Mouse (Mus musculus): ENCODE measurements at regions not wholly inside any gene's neighbourhood (a gene's known extent, or its start where the extent isn't known, plus 50 kb on each side); places are given as distances from the start of the nearest gene placed in this dataset.

DNA sequence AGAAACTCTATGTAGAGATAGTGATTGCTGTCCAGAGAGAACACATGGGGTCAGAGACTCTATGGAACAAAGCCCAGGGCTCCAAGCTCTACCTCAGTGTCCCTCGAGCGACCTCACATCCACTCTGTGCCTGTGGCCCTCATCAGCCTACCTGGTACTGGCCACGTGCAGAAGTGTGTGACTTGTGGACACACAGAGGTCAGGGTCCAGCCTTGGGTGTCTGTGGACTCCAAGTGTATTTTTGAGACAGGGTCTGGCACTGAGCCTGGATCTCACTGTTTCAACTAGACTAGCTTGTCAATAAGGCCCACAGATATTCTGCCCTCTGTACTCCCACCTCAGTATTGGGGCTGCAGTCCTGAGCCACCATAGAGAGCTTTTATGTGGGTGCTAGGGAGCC, 65.1 kb upstream of the Mrps10 start:
- no peak for DNase-seq (ENCODE audit: extremely low read depth)
- Histone ChIP-seq H3K9ac (ENCODE audit: insufficient read depth, low read depth) (no peak overlapping the region), H3K4me3 (replicated peaks in 1 of 3; ENCODE audit: low read depth in 2 of 3, low read length in 2 of 3, poor library complexity in 1 of 3) (no peak overlapping the region), H3K9me3 (replicated peaks; ENCODE audit: low read length) (no peaks in the 10 kb centered on the region), H3K27ac (ENCODE audit: insufficient read depth, low read depth) (no peak overlapping the region), H3K4me1 (ENCODE audit: control insufficient read depth in 1 of 2, insufficient read depth in 2 of 2) (peaks cover 2 to 23% of the 10 kb centered on the region in 2 experiments; a peak in 2 of 4 replicates), H3K27me3 (replicated peaks) (no peaks in the 10 kb centered on the region), H3K79me2 (replicated peaks; ENCODE audit: control insufficient read depth, extremely low read depth, insufficient read depth, poor library complexity, severe bottlenecking) (no peaks in the 10 kb centered on the region), H3K4me2 (ENCODE audit: insufficient read depth, low read depth, poor library complexity, severe bottlenecking) (no peak overlapping the region), H3K36me3 (replicated peaks in 1 of 2; ENCODE audit: control insufficient read depth in 1 of 2, insufficient read depth in 1 of 2, low read length in 1 of 2) (peaks cover 0 to 3% of the 10 kb centered on the region in 2 experiments)
- dilution Hi-C loops (cut with MboI; ENCODE audit: extremely low pct_ligation_motif_present, extremely low pct_unique_long_range_greater_than_20kb, low sequenced_read_pairs) (no loop called here), in situ Hi-C loops (cut with MboI; ENCODE audit: low pct_ligation_motif_present, low pct_unique_long_range_greater_than_20kb, low sequenced_read_pairs) (no loop called here)
- TF ChIP-seq USF2 (conservative IDR thresholded peaks at IDR 0.05; ENCODE audit: low read depth, low read length) (no peak), E2F4 (IDR thresholded peaks at IDR 0.05; ENCODE audit: insufficient replicate concordance, low read depth, low read length) (no peak), MXI1 (IDR thresholded peaks at IDR 0.05; ENCODE audit: low read depth, low read length) (no peak), PAX5 (IDR thresholded peaks at IDR 0.05; ENCODE audit: low read length) (no peak), CTCF (conservative IDR thresholded peaks at IDR 0.05 in 1 of 2, IDR thresholded peaks at IDR 0.05 in 1 of 2; ENCODE audit: low read depth in 2 of 2, low read length in 2 of 2) (no peak), JUN (IDR thresholded peaks at IDR 0.05; ENCODE audit: insufficient read depth, low read depth, low read length) (no peak), POLR2A (IDR thresholded peaks at IDR 0.05; ENCODE audit: low read depth, low read length) (no peak), ZMIZ1 (IDR thresholded peaks at IDR 0.05; ENCODE audit: low read depth, low read length) (no peak), GABPA (IDR thresholded peaks at IDR 0.05; ENCODE audit: insufficient replicate concordance, low read depth, low read length) (no peak), KAT2A (IDR thresholded peaks at IDR 0.05; ENCODE audit: insufficient replicate concordance, low read length) (no peak), CHD1 (IDR thresholded peaks at IDR 0.05; ENCODE audit: low read depth, low read length) (no peak), UBTF (IDR thresholded peaks at IDR 0.05; ENCODE audit: low read depth, low read length) (no peak), MAZ (IDR thresholded peaks at IDR 0.05; ENCODE audit: low read depth, low read length) (no peak)

DNA sequence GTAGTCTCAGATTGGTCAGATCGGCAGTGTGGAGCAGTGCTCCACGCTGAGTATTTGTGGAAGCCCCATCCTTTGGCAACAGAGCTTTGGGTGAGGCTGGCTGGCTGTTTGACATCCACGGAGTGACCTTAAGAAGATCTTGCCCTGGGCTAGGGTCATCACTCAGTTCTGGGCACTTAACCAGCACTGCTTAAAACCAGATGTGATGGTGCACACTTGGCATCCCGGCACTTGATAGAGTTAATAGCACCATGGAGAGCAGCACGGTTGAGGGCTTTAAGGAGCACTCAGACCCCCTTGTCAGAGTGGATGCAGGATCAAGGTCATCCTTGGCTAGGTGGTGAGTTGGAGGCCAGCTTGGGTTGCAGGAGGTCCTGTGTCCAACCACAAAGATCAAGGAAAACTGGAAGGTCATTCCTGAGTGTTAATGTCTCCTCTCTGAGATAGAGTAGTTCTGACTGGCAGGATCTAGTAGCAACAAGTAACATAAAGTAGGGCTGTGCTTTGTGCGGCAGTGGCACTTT, 70.2 kb upstream of the Mrps10 start:
- Histone ChIP-seq H3K4me2 (ENCODE audit: insufficient read depth, low read depth, poor library complexity, severe bottlenecking) (no peak overlapping the region), H3K27me3 (replicated peaks) (no peaks in the 10 kb centered on the region), H3K27ac (ENCODE audit: insufficient read depth, low read depth) (no peak overlapping the region), H3K79me2 (replicated peaks; ENCODE audit: control insufficient read depth, extremely low read depth, insufficient read depth, poor library complexity, severe bottlenecking) (no peaks in the 10 kb centered on the region), H3K4me1 (ENCODE audit: control insufficient read depth in 1 of 2, insufficient read depth in 2 of 2) (peaks cover 0 to 29% of the 10 kb centered on the region in 2 experiments; a peak in 3 of 4 replicates), H3K4me3 (replicated peaks in 1 of 3; ENCODE audit: low read depth in 2 of 3, low read length in 2 of 3, poor library complexity in 1 of 3) (no peak overlapping the region), H3K36me3 (replicated peaks in 1 of 2; ENCODE audit: control insufficient read depth in 1 of 2, insufficient read depth in 1 of 2, low read length in 1 of 2) (no peaks in the 10 kb centered on the region), H3K9me3 (replicated peaks; ENCODE audit: low read length) (no peaks in the 10 kb centered on the region), H3K9ac (ENCODE audit: insufficient read depth, low read depth) (no peak overlapping the region)
- in situ Hi-C loops (cut with MboI; ENCODE audit: low pct_ligation_motif_present, low pct_unique_long_range_greater_than_20kb, low sequenced_read_pairs) (no loop called here), dilution Hi-C loops (cut with MboI; ENCODE audit: extremely low pct_ligation_motif_present, extremely low pct_unique_long_range_greater_than_20kb, low sequenced_read_pairs) (no loop called here)
- TF ChIP-seq MAX (IDR thresholded peaks at IDR 0.05; ENCODE audit: low read length) (no peak), ZNF384 (IDR thresholded peaks at IDR 0.05; ENCODE audit: low read depth, low read length) (no peak), TCF12 (IDR thresholded peaks at IDR 0.05; ENCODE audit: low read depth, low read length) (no peak), CHD1 (IDR thresholded peaks at IDR 0.05; ENCODE audit: low read depth, low read length) (no peak), USF1 (IDR thresholded peaks at IDR 0.05; ENCODE audit: low read depth, low read length) (no peak), POLR2AphosphoS2 (IDR thresholded peaks at IDR 0.05; ENCODE audit: low read depth, low read length) (no peak), HCFC1 (IDR thresholded peaks at IDR 0.05; ENCODE audit: low read depth, low read length) (no peak)
- no peak for DNase-seq (ENCODE audit: extremely low read depth)

All from CH12.LX (cell line).